Mouse (Mus musculus): Measurements from ENCODE around the gene Veph1. TPM values are rescaled to one million over a fixed set of nuclear protein-coding genes. Genes with fewer than 3 reads are reported as not detected.

Gene Veph1
- total RNA-seq, 1 experiment, result 0.67 TPM

- no peak for DNase-seq (ENCODE audit: low read depth, low spot score)
- no peaks in the 10 kb centered on the region for H3K9me3 ChIP-seq (ENCODE audit: control insufficient read depth, insufficient read depth, low read depth, low read length)
- no peaks in the 10 kb centered on the region for H3K36me3 ChIP-seq (ENCODE audit: control insufficient read depth, insufficient read depth, low read length, poor library complexity, severe bottlenecking)
- no peak overlapping the region for H3K27ac ChIP-seq (ENCODE audit: insufficient read depth, low read depth, low read length, poor library complexity, severe bottlenecking)
- no peaks in the 10 kb centered on the region for H3K4me1 ChIP-seq (ENCODE audit: control insufficient read depth in 2 of 2, insufficient read depth in 2 of 2, low read length in 2 of 2, poor library complexity in 1 of 2)
- H3K9ac ChIP-seq (ENCODE audit: insufficient read depth, low read depth, low read length, poor library complexity, severe bottlenecking), result no peak overlapping the region
- in situ Hi-C loops (cut with MboI; ENCODE audit: low sequenced_read_pairs in 2 of 2, unreplicated experiment in 2 of 2), result no loop called here
- H3K4me3 ChIP-seq (ENCODE audit: insufficient read depth in 1 of 2, low read depth in 1 of 2, low read length in 2 of 2, poor library complexity in 1 of 2, severe bottlenecking in 1 of 2), result no peak overlapping the region
- TF ChIP-seq HCFC1 (IDR thresholded peaks at IDR 0.05; ENCODE audit: borderline replicate concordance, insufficient read depth, low read length) (no peak), MAFK (IDR thresholded peaks at IDR 0.05; ENCODE audit: insufficient read depth, low read depth, low read length) (no peak), ZNF384 (IDR thresholded peaks at IDR 0.05; ENCODE audit: low read depth, low read length) (no peak), CHD2 (IDR thresholded peaks at IDR 0.05; ENCODE audit: low read depth, low read length) (no peak), ZC3H11A (IDR thresholded peaks at IDR 0.05; ENCODE audit: borderline replicate concordance, low read depth, low read length) (no peak)
Measured at GRCm38 (mm10) chr3:66162612-66163011, 134.0 kb downstream of the Veph1 start.

- in situ Hi-C loops (cut with MboI; ENCODE audit: low sequenced_read_pairs in 2 of 2, unreplicated experiment in 2 of 2), result no loop called here
Measured at GRCm38 (mm10) chr3:66157947-66158346, 138.7 kb downstream of the Veph1 start.

GRCm38 (mm10) chr3:66137601-66138000 lies 159.0 kb downstream of the Veph1 start:
- Histone ChIP-seq H3K4me1 (ENCODE audit: control insufficient read depth in 2 of 2, insufficient read depth in 2 of 2, low read length in 2 of 2, poor library complexity in 1 of 2) (no peaks in the 10 kb centered on the region), H3K27ac (ENCODE audit: insufficient read depth, low read depth, low read length, poor library complexity, severe bottlenecking) (no peak overlapping the region), H3K36me3 (ENCODE audit: control insufficient read depth, insufficient read depth, low read length, poor library complexity, severe bottlenecking) (no peaks in the 10 kb centered on the region), H3K4me3 (ENCODE audit: insufficient read depth in 1 of 2, low read depth in 1 of 2, low read length in 2 of 2, poor library complexity in 1 of 2, severe bottlenecking in 1 of 2) (no peak overlapping the region), H3K9ac (ENCODE audit: insufficient read depth, low read depth, low read length, poor library complexity, severe bottlenecking) (no peak overlapping the region), H3K9me3 (ENCODE audit: control insufficient read depth, insufficient read depth, low read depth, low read length) (no peaks in the 10 kb centered on the region)
- DNase-seq (ENCODE audit: low read depth, low spot score), result no peak
- in situ Hi-C loops (cut with MboI; ENCODE audit: low sequenced_read_pairs in 2 of 2, unreplicated experiment in 2 of 2), result no loop called here
- TF ChIP-seq ZC3H11A (IDR thresholded peaks at IDR 0.05; ENCODE audit: borderline replicate concordance, low read depth, low read length), result no peak

More at GRCm38 (mm10) chr3:66157947-66158346, 138.7 kb downstream of the Veph1 start:
- H3K9ac ChIP-seq (ENCODE audit: insufficient read depth, low read depth, low read length, poor library complexity, severe bottlenecking), result no peak overlapping the region
- H3K27ac ChIP-seq (ENCODE audit: insufficient read depth, low read depth, low read length, poor library complexity, severe bottlenecking), result no peak overlapping the region
- no peak for TF ChIP-seq CHD2 (IDR thresholded peaks at IDR 0.05; ENCODE audit: low read depth, low read length)
- no peak for TF ChIP-seq ZC3H11A (IDR thresholded peaks at IDR 0.05; ENCODE audit: borderline replicate concordance, low read depth, low read length)
- no peak for TF ChIP-seq ZNF384 (IDR thresholded peaks at IDR 0.05; ENCODE audit: low read depth, low read length)
- TF ChIP-seq HCFC1 (IDR thresholded peaks at IDR 0.05; ENCODE audit: borderline replicate concordance, insufficient read depth, low read length), result no peak
- TF ChIP-seq MAFK (IDR thresholded peaks at IDR 0.05; ENCODE audit: insufficient read depth, low read depth, low read length), result no peak
- H3K4me3 ChIP-seq (ENCODE audit: insufficient read depth in 1 of 2, low read depth in 1 of 2, low read length in 2 of 2, poor library complexity in 1 of 2, severe bottlenecking in 1 of 2), result no peak overlapping the region
- DNase-seq (ENCODE audit: low read depth, low spot score), result no peak
- no peaks in the 10 kb centered on the region for H3K4me1 ChIP-seq (ENCODE audit: control insufficient read depth in 2 of 2, insufficient read depth in 2 of 2, low read length in 2 of 2, poor library complexity in 1 of 2)
- no peaks in the 10 kb centered on the region for H3K9me3 ChIP-seq (ENCODE audit: control insufficient read depth, insufficient read depth, low read depth, low read length)
- no peaks in the 10 kb centered on the region for H3K36me3 ChIP-seq (ENCODE audit: control insufficient read depth, insufficient read depth, low read length, poor library complexity, severe bottlenecking)

- in situ Hi-C loops (cut with MboI; ENCODE audit: low sequenced_read_pairs in 2 of 2, unreplicated experiment in 2 of 2), result no loop called here
- TF ChIP-seq HCFC1 (IDR thresholded peaks at IDR 0.05; ENCODE audit: borderline replicate concordance, insufficient read depth, low read length), result no peak
- no peak for TF ChIP-seq MAFK (IDR thresholded peaks at IDR 0.05; ENCODE audit: insufficient read depth, low read depth, low read length)
- no peak for TF ChIP-seq ZC3H11A (IDR thresholded peaks at IDR 0.05; ENCODE audit: borderline replicate concordance, low read depth, low read length)
- TF ChIP-seq ZNF384 (IDR thresholded peaks at IDR 0.05; ENCODE audit: low read depth, low read length), result no peak
- TF ChIP-seq CHD2 (IDR thresholded peaks at IDR 0.05; ENCODE audit: low read depth, low read length), result no peak
- no peak overlapping the region for H3K4me3 ChIP-seq (ENCODE audit: insufficient read depth in 1 of 2, low read depth in 1 of 2, low read length in 2 of 2, poor library complexity in 1 of 2, severe bottlenecking in 1 of 2)
- H3K9ac ChIP-seq (ENCODE audit: insufficient read depth, low read depth, low read length, poor library complexity, severe bottlenecking), result no peak overlapping the region
- no peaks in the 10 kb centered on the region for H3K9me3 ChIP-seq (ENCODE audit: control insufficient read depth, insufficient read depth, low read depth, low read length)
- no peak overlapping the region for H3K27ac ChIP-seq (ENCODE audit: insufficient read depth, low read depth, low read length, poor library complexity, severe bottlenecking)
- no peak for DNase-seq (ENCODE audit: low read depth, low spot score)
- no peaks in the 10 kb centered on the region for H3K4me1 ChIP-seq (ENCODE audit: control insufficient read depth in 2 of 2, insufficient read depth in 2 of 2, low read length in 2 of 2, poor library complexity in 1 of 2)
- H3K36me3 ChIP-seq (ENCODE audit: control insufficient read depth, insufficient read depth, low read length, poor library complexity, severe bottlenecking), result no peaks in the 10 kb centered on the region
Measured at GRCm38 (mm10) chr3:66131264-66131950, 165.2 kb downstream of the Veph1 start.

GRCm38 (mm10) chr3:66129689-66130088 lies 166.9 kb downstream of the Veph1 start:
- no peak overlapping the region for H3K27ac ChIP-seq (ENCODE audit: insufficient read depth, low read depth, low read length, poor library complexity, severe bottlenecking)
- H3K9ac ChIP-seq (ENCODE audit: insufficient read depth, low read depth, low read length, poor library complexity, severe bottlenecking), result no peak overlapping the region
- no peaks in the 10 kb centered on the region for H3K4me1 ChIP-seq (ENCODE audit: control insufficient read depth in 2 of 2, insufficient read depth in 2 of 2, low read length in 2 of 2, poor library complexity in 1 of 2)
- TF ChIP-seq ZC3H11A (IDR thresholded peaks at IDR 0.05; ENCODE audit: borderline replicate concordance, low read depth, low read length) (no peak), CHD2 (IDR thresholded peaks at IDR 0.05; ENCODE audit: low read depth, low read length) (no peak), MAFK (IDR thresholded peaks at IDR 0.05; ENCODE audit: insufficient read depth, low read depth, low read length) (no peak), ZNF384 (IDR thresholded peaks at IDR 0.05; ENCODE audit: low read depth, low read length) (no peak), HCFC1 (IDR thresholded peaks at IDR 0.05; ENCODE audit: borderline replicate concordance, insufficient read depth, low read length) (no peak)
- H3K9me3 ChIP-seq (ENCODE audit: control insufficient read depth, insufficient read depth, low read depth, low read length), result no peaks in the 10 kb centered on the region
- no peak overlapping the region for H3K4me3 ChIP-seq (ENCODE audit: insufficient read depth in 1 of 2, low read depth in 1 of 2, low read length in 2 of 2, poor library complexity in 1 of 2, severe bottlenecking in 1 of 2)
- DNase-seq (ENCODE audit: low read depth, low spot score), result no peak
- in situ Hi-C loops (cut with MboI; ENCODE audit: low sequenced_read_pairs in 2 of 2, unreplicated experiment in 2 of 2), result no loop called here
- no peaks in the 10 kb centered on the region for H3K36me3 ChIP-seq (ENCODE audit: control insufficient read depth, insufficient read depth, low read length, poor library complexity, severe bottlenecking)
